24 mouse cellular contexts compared by ENCODE assay signal in genomic region chr1:166142369-166142768, GRCm38 (mm10). TPM values are rescaled to one million over a fixed set of nuclear protein-coding genes. Genes with fewer than 3 reads are reported as not detected.
"Had no signal": no experiment of that assay in that cellular context is flagged by ENCODE, and none has a peak within 500 bp of the region (broad histone marks: within the 10 kb centered on the region; RNA-seq: fewer than 3 reads in every experiment).

No protein-coding gene starts in this region.

- H3K27ac ChIP-seq: limb, embryonic 12.5 days; limb, embryonic 15.5 days; liver, embryonic 14.5 days; macrophage; midbrain, embryonic 12.5 days; midbrain, embryonic 15.5 days; neural tube, embryonic 12.5 days; neural tube, embryonic 15.5 days had no signal

- H3K4me1 ChIP-seq: limb, embryonic 15.5 days; neural tube, embryonic 12.5 days had no signal

- H3K27me3 ChIP-seq: limb, embryonic 12.5 days; limb, embryonic 15.5 days; midbrain, embryonic 12.5 days; midbrain, embryonic 15.5 days; neural tube, embryonic 12.5 days; neural tube, embryonic 15.5 days had no signal

- H3K9me3 ChIP-seq: limb, embryonic 12.5 days; limb, embryonic 15.5 days; midbrain, embryonic 12.5 days; midbrain, embryonic 15.5 days; neural tube, embryonic 12.5 days; neural tube, embryonic 15.5 days had no signal

- ATAC-seq: liver, postnatal 0 days; lung, postnatal 0 days; midbrain, embryonic 15.5 days had no signal

- H3K4me2 ChIP-seq: limb, embryonic 12.5 days; limb, embryonic 15.5 days; liver, embryonic 11.5 days; lung, embryonic 14.5 days; midbrain, embryonic 12.5 days; midbrain, embryonic 15.5 days; neural tube, embryonic 12.5 days; neural tube, embryonic 15.5 days had no signal

- H3K4me3 ChIP-seq: limb, embryonic 12.5 days; limb, embryonic 15.5 days; midbrain, embryonic 12.5 days; midbrain, embryonic 15.5 days; neural tube, embryonic 12.5 days; neural tube, embryonic 15.5 days had no signal

- H3K36me3 ChIP-seq: limb, embryonic 12.5 days; limb, embryonic 15.5 days; midbrain, embryonic 12.5 days; midbrain, embryonic 15.5 days; neural tube, embryonic 12.5 days; neural tube, embryonic 15.5 days had no signal

- DNase-seq: kidney, postnatal 14 days; kidney, postnatal 4 days; left cerebral cortex, postnatal 4 days; liver, postnatal 0 days; lung, embryonic 14.5 days; right cerebral cortex, adult 18-20 months; thymus, adult 18-20 months; thymus, postnatal 36 days had no signal

- H3K9ac ChIP-seq: limb, embryonic 12.5 days; limb, embryonic 15.5 days; liver, embryonic 14.5 days; liver, postnatal 0 days; lung, embryonic 14.5 days; midbrain, embryonic 12.5 days; midbrain, embryonic 15.5 days; neural tube, embryonic 12.5 days; neural tube, embryonic 15.5 days had no signal

RNA-seq across cellular contexts. Expression of gene Gpa33, which starts 12.3 kb away (rescaled TPM):
- total RNA-seq: layer of hippocampus, adult 18-20 months; layer of hippocampus, postnatal 14 days; left cerebral cortex, adult 8-10 months; left cerebral cortex, postnatal 14 days; left cerebral cortex, postnatal 4 days; megakaryocyte, adult 5-6 weeks had no signal
- polyA plus RNA-seq: liver, embryonic 11.5 days; liver, postnatal 0 days; lung, embryonic 14.5 days; macrophage; midbrain, embryonic 15.5 days; neural tube, embryonic 15.5 days; spleen, adult 2 months had no signal

RNA-seq across cellular contexts. Expression of gene Dusp27, which starts 14.6 kb away (rescaled TPM):
- total RNA-seq: megakaryocyte, adult 5-6 weeks had no signal
